Mouse (Mus musculus): ENCODE measurements around the gene Idi2. TPM values are rescaled to one million over a fixed set of nuclear protein-coding genes. Genes with fewer than 3 reads are reported as not detected.
"Not testable (repeated sequence)": the region's sequence is repeated elsewhere in the genome, so short reads cannot be mapped to it uniquely, and the experiment has no call there.

The Idi2 gene
- not detected in 2 replicates for polyA plus RNA-seq (2015; fragmentation: Nextera tagmentation; extraction: Ambion mirVana)

- not testable (repeated sequence) for H3K4me2 ChIP-seq; H3K4me1 ChIP-seq; ATAC-seq (replicated peaks); H3K9me3 ChIP-seq; H3K27me3 ChIP-seq (replicated peaks); H3K4me3 ChIP-seq; H3K36me3 ChIP-seq (replicated peaks); H3K27ac ChIP-seq; H3K9ac ChIP-seq
Measured at GRCm38 (mm10) chr13:8952563-8952962, at the start of gene Idi2. Gene Idi2, plus strand, starts transcription at chr13:8952863.

GRCm38 (mm10) chr13:8905986-8906385, 46.7 kb upstream of the Idi2 start:
- not testable (repeated sequence) for ATAC-seq (replicated peaks); H3K4me1 ChIP-seq; H3K9ac ChIP-seq; H3K4me3 ChIP-seq; H3K9me3 ChIP-seq; H3K27me3 ChIP-seq (replicated peaks); H3K36me3 ChIP-seq (replicated peaks); H3K4me2 ChIP-seq; H3K27ac ChIP-seq
- 94% methylated on average over 2 of the region's 2 CpGs for WGBS

GRCm38 (mm10) chr13:8913890-8914289, 38.8 kb upstream of the Idi2 start:
- H3K27ac ChIP-seq; H3K9ac ChIP-seq; H3K9me3 ChIP-seq; H3K27me3 ChIP-seq (replicated peaks); H3K4me1 ChIP-seq; H3K4me2 ChIP-seq; ATAC-seq (replicated peaks); H3K36me3 ChIP-seq (replicated peaks); H3K4me3 ChIP-seq: not testable (repeated sequence)
- WGBS = 93% methylated on average over 8 of the region's 8 CpGs

GRCm38 (mm10) chr13:8933499-8933898, 19.2 kb upstream of the Idi2 start:
- Histone ChIP-seq H3K36me3 (replicated peaks) (no peaks in the 10 kb centered on the region), H3K27me3 (replicated peaks) (no peaks in the 10 kb centered on the region), H3K4me1 (no peaks in the 10 kb centered on the region), H3K4me3 (no peak overlapping the region), H3K27ac (no peak overlapping the region), H3K9me3 (no peaks in the 10 kb centered on the region), H3K9ac (no peak overlapping the region), H3K4me2 (no peak overlapping the region)
- 70% methylated on average over 2 of the region's 2 CpGs for WGBS
- ATAC-seq (replicated peaks) = no peak

- 74% methylated on average over 6 of the region's 6 CpGs for WGBS
- H3K36me3 ChIP-seq (replicated peaks); H3K9ac ChIP-seq; ATAC-seq (replicated peaks); H3K4me1 ChIP-seq; H3K27me3 ChIP-seq (replicated peaks); H3K4me3 ChIP-seq; H3K4me2 ChIP-seq; H3K27ac ChIP-seq; H3K9me3 ChIP-seq: not testable (repeated sequence)
Measured at GRCm38 (mm10) chr13:8937611-8938140, 15.0 kb upstream of the Idi2 start.

- not testable (repeated sequence) for H3K36me3 ChIP-seq (replicated peaks); H3K4me3 ChIP-seq; H3K27ac ChIP-seq; H3K27me3 ChIP-seq (replicated peaks); H3K9me3 ChIP-seq; H3K4me1 ChIP-seq; H3K9ac ChIP-seq; H3K4me2 ChIP-seq; ATAC-seq (replicated peaks)
- WGBS = 92% methylated on average over 4 of the region's 4 CpGs
Measured at GRCm38 (mm10) chr13:8941110-8941509, 11.6 kb upstream of the Idi2 start.

- not testable (repeated sequence) for H3K9ac ChIP-seq; H3K27me3 ChIP-seq (replicated peaks); H3K4me2 ChIP-seq; H3K27ac ChIP-seq; ATAC-seq (replicated peaks); H3K36me3 ChIP-seq (replicated peaks); H3K9me3 ChIP-seq; H3K4me3 ChIP-seq; H3K4me1 ChIP-seq
- 92% methylated on average over 1 of the region's 5 CpGs for WGBS
Measured at GRCm38 (mm10) chr13:8941701-8942100, 11.0 kb upstream of the Idi2 start.

- no CpG with 5 or more reads among the region's 5 CpGs for WGBS
Measured at GRCm38 (mm10) chr13:8943828-8944227, 8.8 kb upstream of the Idi2 start.

GRCm38 (mm10) chr13:8948131-8948530, 4.5 kb upstream of the Idi2 start, which contains the start of gene Gm9745:
Gene Gm9745, minus strand, starts transcription at chr13:8948231.
- H3K9me3 ChIP-seq; H3K4me3 ChIP-seq; H3K4me2 ChIP-seq; H3K9ac ChIP-seq; H3K36me3 ChIP-seq (replicated peaks); H3K4me1 ChIP-seq; H3K27ac ChIP-seq; ATAC-seq (replicated peaks); H3K27me3 ChIP-seq (replicated peaks): not testable (repeated sequence)

More at GRCm38 (mm10) chr13:8943828-8944227, 8.8 kb upstream of the Idi2 start:
- H3K4me1 ChIP-seq; H3K36me3 ChIP-seq (replicated peaks); H3K4me2 ChIP-seq; ATAC-seq (replicated peaks); H3K27ac ChIP-seq; H3K27me3 ChIP-seq (replicated peaks); H3K9ac ChIP-seq; H3K9me3 ChIP-seq; H3K4me3 ChIP-seq: not testable (repeated sequence)

- not testable (repeated sequence) for H3K4me3 ChIP-seq; ATAC-seq (replicated peaks); H3K9ac ChIP-seq; H3K36me3 ChIP-seq (replicated peaks); H3K9me3 ChIP-seq; H3K27ac ChIP-seq; H3K4me1 ChIP-seq; H3K27me3 ChIP-seq (replicated peaks); H3K4me2 ChIP-seq
- 83% methylated on average over 2 of the region's 2 CpGs for WGBS
Measured at GRCm38 (mm10) chr13:8955127-8955526, 2.5 kb downstream of the Idi2 start.

GRCm38 (mm10) chr13:8956873-8957272, 4.2 kb downstream of the Idi2 start:
- H3K4me2 ChIP-seq; H3K4me3 ChIP-seq; H3K27me3 ChIP-seq (replicated peaks); H3K9ac ChIP-seq; H3K9me3 ChIP-seq; ATAC-seq (replicated peaks); H3K27ac ChIP-seq; H3K36me3 ChIP-seq (replicated peaks); H3K4me1 ChIP-seq: not testable (repeated sequence)
- no CpG with 5 or more reads among the region's 5 CpGs for WGBS

- H3K9ac ChIP-seq; H3K36me3 ChIP-seq (replicated peaks); H3K27me3 ChIP-seq (replicated peaks); H3K4me3 ChIP-seq; H3K4me2 ChIP-seq; ATAC-seq (replicated peaks); H3K9me3 ChIP-seq; H3K4me1 ChIP-seq; H3K27ac ChIP-seq: not testable (repeated sequence)
- 88% methylated on average over 1 of the region's 5 CpGs for WGBS
Measured at GRCm38 (mm10) chr13:8959058-8959457, 6.4 kb downstream of the Idi2 start.

GRCm38 (mm10) chr13:8959554-8959953, 6.9 kb downstream of the Idi2 start:
- not testable (repeated sequence) for ATAC-seq (replicated peaks); H3K4me2 ChIP-seq; H3K4me3 ChIP-seq; H3K4me1 ChIP-seq; H3K9me3 ChIP-seq; H3K27me3 ChIP-seq (replicated peaks); H3K27ac ChIP-seq; H3K9ac ChIP-seq; H3K36me3 ChIP-seq (replicated peaks)
- WGBS = 97% methylated on average over 6 of the region's 6 CpGs
